Mouse (Mus musculus): ENCODE data around the gene Ltn1.
A peak's percentile ranks its signal among the peaks of the same experiment; 100 is the strongest.

Ltn1 gene

DNA sequence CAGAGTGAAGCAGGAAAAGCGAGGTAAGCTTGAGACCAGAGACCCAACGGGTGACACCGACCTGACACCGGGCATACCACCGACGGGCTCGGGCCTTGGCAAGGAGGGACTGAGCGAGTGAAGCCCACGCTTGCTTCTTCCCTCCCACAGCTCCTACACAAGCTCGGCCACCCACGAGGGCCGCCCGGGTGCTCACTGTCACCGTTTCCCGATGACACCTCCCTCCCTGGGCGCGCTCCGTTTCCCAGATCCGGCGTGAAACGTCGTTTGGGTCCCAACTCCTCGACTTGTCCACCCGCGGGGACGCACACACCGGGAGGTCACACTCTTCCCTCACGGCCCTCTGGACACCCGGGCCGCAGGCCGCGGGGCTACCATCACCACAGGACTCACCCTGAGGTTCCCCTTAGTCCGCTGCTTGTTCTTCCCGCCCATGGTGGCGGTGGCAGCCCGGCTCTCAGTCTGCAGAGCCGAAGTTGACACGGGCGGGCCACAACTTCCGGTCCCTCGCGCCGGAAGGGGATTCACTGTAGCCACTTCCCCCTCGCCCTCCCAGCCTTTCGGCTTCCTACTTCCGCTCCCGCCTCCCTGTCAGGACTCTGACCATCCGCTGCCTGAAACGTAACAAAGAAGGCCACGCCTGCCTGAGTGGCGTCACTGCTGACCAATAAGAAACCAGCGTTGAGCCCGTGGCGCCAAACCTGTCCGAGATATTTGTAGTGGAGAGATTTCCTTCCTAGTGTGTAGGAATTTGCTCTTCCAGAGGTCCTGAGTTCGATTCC is at the start of gene Ltn1:
Gene Ltn1 (minus strand): TSS at position 580 of the 782 bp plus-strand sequence.
- DNase-seq: peak; percentile 95 to 97

- no peak for DNase-seq
Observed at GRCm38 (mm10) chr16:87470579-87470978, 38.2 kb upstream of the Ltn1 start.

DNA sequence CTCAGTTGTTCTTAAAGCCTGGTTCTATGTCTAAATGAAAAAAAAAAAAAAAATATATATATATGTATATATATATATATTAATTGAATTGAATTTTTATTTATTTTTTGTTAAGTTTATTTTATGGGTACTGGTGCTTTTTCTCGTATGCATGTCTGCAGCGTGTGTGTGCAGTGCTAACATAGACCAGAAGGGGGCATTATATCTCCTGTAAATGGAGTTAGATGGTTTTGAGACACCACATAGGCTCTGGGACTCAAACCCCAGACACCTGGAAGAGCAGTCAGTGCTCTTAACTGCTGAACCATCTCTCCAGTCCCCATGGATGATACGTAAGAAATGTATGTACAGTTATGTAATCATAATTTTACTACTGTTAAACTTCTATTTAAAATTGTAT is 26.3 kb upstream of the Ltn1 start:
- DNase-seq: no peak

GRCm38 (mm10) chr16:87455180-87455611 is 22.8 kb upstream of the Ltn1 start:
- no peak for DNase-seq

GRCm38 (mm10) chr16:87454419-87455179 is 22.2 kb upstream of the Ltn1 start, which contains the start of gene Usp16:
TSS of gene Usp16 (plus strand) at chr16:87454703.
- peak; percentile 90 to 92 for DNase-seq

GRCm38 (mm10) chr16:87453226-87453625 is 20.8 kb upstream of the Ltn1 start:
- DNase-seq: no peak

- DNase-seq: no peak
Observed at GRCm38 (mm10) chr16:87445528-87445927, 13.1 kb upstream of the Ltn1 start.

DNA sequence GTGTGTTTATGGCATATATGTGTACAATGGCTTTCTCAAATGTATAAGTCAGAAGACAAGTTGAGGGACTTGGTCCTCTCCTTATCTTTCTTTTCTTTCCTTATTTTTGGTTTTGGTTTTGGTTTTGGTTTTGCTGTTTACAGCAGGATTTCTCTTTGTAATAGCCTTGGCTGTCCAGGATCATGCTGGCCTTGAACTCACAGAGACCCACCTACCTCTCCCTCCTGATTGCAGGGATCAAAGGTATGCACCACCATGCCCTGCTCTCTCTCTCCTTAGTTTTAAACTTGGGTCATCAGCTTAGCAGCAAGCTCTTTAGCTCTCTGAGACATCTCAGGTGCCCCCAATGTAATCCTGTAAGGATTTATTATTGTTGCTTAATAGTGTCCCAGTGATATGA is 12.7 kb upstream of the Ltn1 start:
- no peak for DNase-seq

DNA sequence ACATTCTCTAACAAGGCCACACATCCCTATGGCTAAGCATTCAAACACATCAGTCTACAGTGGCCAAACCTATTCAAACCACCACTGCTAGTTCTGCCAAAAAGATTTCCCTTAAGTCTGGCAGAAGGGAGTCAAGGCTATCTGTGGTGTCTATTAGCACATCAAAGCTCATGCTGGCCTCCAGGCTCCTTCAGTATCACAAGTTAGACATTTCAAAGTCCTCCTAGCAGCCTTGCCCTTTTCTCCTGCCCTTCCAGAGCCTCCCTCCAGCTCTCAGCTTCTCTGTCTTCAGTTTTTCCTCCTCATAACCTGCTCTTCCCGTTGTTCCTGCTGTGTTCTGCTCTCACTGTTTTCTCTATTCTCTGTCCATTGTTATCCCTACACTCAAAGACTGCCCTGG is 11.7 kb upstream of the Ltn1 start:
- no peak for DNase-seq

DNA sequence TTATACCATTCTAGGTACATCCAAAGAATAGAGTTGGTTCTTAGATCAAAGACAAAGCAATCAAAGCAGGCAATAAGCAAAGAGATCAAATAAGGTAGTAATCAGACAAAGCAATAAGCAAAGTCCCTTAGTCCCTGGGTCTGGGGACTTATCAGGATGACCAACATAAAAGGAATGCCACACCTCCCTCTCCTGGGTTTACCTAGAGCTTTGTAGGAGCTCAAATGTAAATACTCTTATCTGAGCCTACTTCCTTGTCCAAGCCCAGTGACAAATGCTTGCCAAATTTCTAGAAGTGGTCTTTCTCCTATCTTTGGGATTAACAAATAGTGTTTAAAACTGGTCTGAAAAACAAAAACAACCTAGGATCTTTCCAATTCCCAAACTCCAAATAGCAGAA is 10.8 kb upstream of the Ltn1 start:
- no peak for DNase-seq

- DNase-seq: no peak
Observed at GRCm38 (mm10) chr16:87442291-87442690, 9.9 kb upstream of the Ltn1 start.

DNA sequence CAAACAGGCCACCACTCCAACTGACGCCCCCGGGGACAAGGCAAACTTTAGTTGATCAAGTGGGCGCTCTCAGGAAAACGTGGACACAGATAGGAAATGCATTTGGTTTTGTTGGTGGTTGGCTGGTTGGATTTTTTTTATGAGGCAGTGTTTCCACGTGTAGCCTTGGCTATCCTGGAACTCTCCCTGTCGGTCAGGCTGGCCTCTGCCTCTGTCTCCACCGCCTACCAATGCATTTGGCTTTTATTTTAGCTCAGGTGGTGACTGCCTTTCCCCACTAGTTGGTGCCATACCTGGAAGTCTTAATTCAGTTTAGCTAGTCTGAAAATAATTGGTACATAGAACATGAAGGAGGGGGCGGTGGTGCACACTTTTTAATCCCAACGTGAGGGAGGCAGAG is 8.7 kb upstream of the Ltn1 start:
- DNase-seq: peak; percentile 30 to 31

GRCm38 (mm10) chr16:87440184-87440686 is 7.8 kb upstream of the Ltn1 start, which contains the start of gene Rwdd2b:
TSS of gene Rwdd2b (minus strand) at chr16:87440573.
- peak; percentile 93 for DNase-seq

GRCm38 (mm10) chr16:87438697-87439096 is 6.3 kb upstream of the Ltn1 start:
- no peak for DNase-seq

GRCm38 (mm10) chr16:87437096-87437495 is 4.7 kb upstream of the Ltn1 start:
- no peak for DNase-seq

DNA sequence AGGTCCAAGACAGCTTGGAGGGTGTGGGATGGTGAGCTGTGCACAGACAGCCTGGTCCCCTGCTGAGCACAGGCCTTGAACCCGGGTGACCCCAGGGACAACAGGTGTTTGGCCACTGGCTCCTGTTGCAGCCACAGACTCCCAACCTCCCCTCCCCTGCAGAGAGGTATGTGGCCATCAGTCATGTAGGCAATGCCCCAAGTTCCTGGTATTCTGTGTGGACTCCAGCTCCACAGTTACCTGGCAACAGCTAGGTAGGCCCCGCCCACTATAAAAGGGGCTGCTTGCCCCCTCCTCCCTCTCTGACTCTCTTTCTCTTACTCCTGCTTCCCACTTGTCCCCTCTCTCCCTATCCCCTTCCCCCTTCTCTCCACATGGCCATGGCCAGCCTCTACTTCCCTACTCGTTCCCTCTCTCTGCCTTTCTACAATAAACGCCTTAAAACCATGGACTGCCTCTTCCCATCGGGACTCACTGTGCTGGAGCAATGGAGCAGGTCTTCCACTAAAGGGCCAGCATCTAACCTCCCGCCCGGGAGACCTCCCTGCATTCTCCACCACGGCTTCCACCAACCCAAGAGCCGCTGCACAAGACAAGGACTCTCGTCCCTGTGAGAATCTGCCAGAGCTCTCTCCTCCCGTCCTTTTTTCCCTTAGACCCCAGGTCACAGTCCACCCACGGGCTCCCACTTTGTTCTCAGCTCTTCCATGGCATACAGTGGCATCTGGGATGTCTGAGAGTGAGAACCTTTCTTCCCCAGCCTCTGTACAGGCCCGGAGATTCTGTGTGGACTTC is 3.2 kb upstream of the Ltn1 start:
- peak in 1 of 2 experiments; percentile 5 for DNase-seq

DNA sequence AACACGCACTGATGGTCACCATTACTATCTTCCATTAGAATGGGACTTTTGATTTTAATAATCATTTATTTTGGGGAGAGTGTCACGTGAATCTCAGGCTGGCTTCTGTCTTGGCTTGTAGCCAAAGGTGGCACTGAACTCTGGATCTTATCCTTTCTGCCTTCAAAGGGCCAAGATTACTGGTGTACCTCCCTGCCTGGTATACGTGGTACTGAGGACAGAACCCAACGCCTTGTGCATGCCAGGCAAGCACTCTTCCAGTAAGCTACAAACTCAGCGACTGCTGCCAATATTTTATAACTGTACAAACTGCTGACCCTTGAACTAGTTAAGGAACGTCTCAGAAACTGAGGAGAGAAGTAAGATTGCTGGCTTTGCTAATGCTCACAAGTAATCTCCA is 2.5 kb upstream of the Ltn1 start:
- no peak for DNase-seq

- no peak for DNase-seq
Observed at GRCm38 (mm10) chr16:87434266-87434665, 1.9 kb upstream of the Ltn1 start.

GRCm38 (mm10) chr16:87427516-87427915 is 4.9 kb downstream of the Ltn1 start:
- no peak for DNase-seq

DNA sequence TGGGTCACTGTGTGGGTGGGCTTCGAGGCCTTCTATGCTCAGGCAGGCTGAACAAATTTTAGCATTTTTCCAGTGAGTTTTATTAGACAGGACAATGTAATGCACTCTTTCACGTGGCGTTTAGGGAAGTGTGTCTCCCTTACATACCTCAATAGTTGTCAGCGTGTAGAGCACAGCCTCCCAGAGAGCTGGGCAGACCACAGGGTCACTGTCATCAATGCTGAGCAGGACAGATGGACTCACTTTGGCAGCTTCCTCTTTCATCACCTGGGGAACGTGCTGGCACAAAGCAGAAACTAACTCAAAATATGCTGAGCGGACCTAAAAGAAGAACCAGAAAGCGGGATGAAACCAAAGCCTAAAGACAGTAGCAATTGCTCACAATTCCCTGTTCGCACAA is 11.8 kb downstream of the Ltn1 start:
- DNase-seq: no peak

- DNase-seq: peak; percentile 12 to 15
Observed at GRCm38 (mm10) chr16:87405001-87405400, 27.4 kb downstream of the Ltn1 start.

- peak; percentile 23 to 31 for DNase-seq
Observed at GRCm38 (mm10) chr16:87393813-87394548, 38.4 kb downstream of the Ltn1 start.

Data from thymus, postnatal 36 days (tissue).